31 mouse cellular contexts compared by ENCODE assay signal in the genomic region with DNA sequence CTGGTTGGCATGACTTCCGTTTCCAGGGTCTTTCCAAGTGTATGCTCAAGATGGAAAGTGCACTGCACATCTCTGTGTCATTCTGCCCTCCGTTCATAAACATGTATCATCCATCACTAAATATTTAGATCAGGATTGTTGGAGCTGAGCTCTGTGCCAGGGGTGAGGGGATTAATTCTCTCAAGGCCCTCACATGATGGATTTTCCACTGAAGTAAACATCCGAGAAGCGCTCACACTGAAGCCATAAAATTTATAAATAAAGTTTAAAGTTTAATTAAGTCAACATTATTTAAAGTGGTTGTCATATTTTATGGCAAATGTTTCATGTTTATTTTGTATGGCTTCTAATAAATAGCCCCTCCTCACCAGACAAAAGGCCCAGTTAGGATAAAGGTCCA.
DNase-seq lines count a peak whose midpoint lies in the region; ATAC-seq and TF ChIP-seq lines count a peak whose summit lies in the region.
"Had no signal": no experiment of that assay in that cellular context is flagged by ENCODE, and none has a peak within 500 bp of the region (broad histone marks: within the 10 kb centered on the region; RNA-seq: fewer than 3 reads in every experiment).

No protein-coding gene starts in this region.

- no peaks in the 10 kb centered on the region for H3K36me3 ChIP-seq in intestine, embryonic 15.5 days
- H3K36me3 ChIP-seq in intestine, postnatal 0 days (ENCODE audit: control insufficient read depth, insufficient read depth) = no peaks in the 10 kb centered on the region
- H3K36me3 ChIP-seq in heart, embryonic 12.5 days = no peaks in the 10 kb centered on the region
- H3K36me3 ChIP-seq: embryonic facial prominence, embryonic 13.5 days; hindbrain, embryonic 10.5 days; limb, embryonic 15.5 days; midbrain, embryonic 10.5 days; neural tube, embryonic 13.5 days had no signal

- no peak overlapping the region for H3K9ac ChIP-seq in intestine, embryonic 15.5 days
- H3K9ac ChIP-seq in intestine, postnatal 0 days (ENCODE audit: low read depth, low read length) = no peak overlapping the region
- H3K9ac ChIP-seq in heart, embryonic 12.5 days = no peak overlapping the region
- H3K9ac ChIP-seq: embryonic facial prominence, embryonic 13.5 days; forebrain, embryonic 13.5 days; limb, embryonic 15.5 days; neural tube, embryonic 13.5 days had no signal

- no peak overlapping the region for H3K4me2 ChIP-seq in intestine, embryonic 15.5 days (replicated peaks)
- no peak overlapping the region for H3K4me2 ChIP-seq in intestine, postnatal 0 days (replicated peaks; ENCODE audit: low read depth)
- no peak overlapping the region for H3K4me2 ChIP-seq in heart, embryonic 12.5 days
- H3K4me2 ChIP-seq: embryonic facial prominence, embryonic 13.5 days; forebrain, embryonic 13.5 days; heart, embryonic 11.5 days; limb, embryonic 15.5 days; neural tube, embryonic 13.5 days had no signal

- TF ChIP-seq CTCF in intestine, postnatal 0 days (IDR thresholded peaks at IDR 0.05; ENCODE audit: low read depth) = no peak

- H3K4me1 ChIP-seq in intestine, embryonic 15.5 days (replicated peaks) = 0 out of 2 replicates have a peak, but pooled peaks cover 2% of the 10 kb centered on the region
- H3K4me1 ChIP-seq in intestine, postnatal 0 days (replicated peaks; ENCODE audit: control insufficient read depth, insufficient read depth, low read length) = no peaks in the 10 kb centered on the region
- H3K4me1 ChIP-seq in heart, embryonic 12.5 days (replicated peaks) = no peaks in the 10 kb centered on the region
- H3K4me1 ChIP-seq: embryonic facial prominence, embryonic 13.5 days; forebrain, embryonic 13.5 days; hindbrain, embryonic 10.5 days; limb, embryonic 15.5 days; midbrain, embryonic 10.5 days had no signal

- H3K4me3 ChIP-seq in intestine, embryonic 15.5 days (replicated peaks) = no peak overlapping the region
- no peak overlapping the region for H3K4me3 ChIP-seq in intestine, postnatal 0 days (ENCODE audit: low read depth, low read length)
- H3K4me3 ChIP-seq in heart, embryonic 12.5 days = no peak overlapping the region
- H3K4me3 ChIP-seq: embryonic facial prominence, embryonic 13.5 days; erythroblast, embryonic 14.5 days; forebrain, embryonic 13.5 days; hindbrain, embryonic 10.5 days; limb, embryonic 15.5 days; midbrain, embryonic 10.5 days; myocyte; neural tube, embryonic 13.5 days had no signal

- no peaks in the 10 kb centered on the region for H3K9me3 ChIP-seq in intestine, embryonic 15.5 days
- no peaks in the 10 kb centered on the region for H3K9me3 ChIP-seq in intestine, postnatal 0 days (ENCODE audit: control insufficient read depth)
- no peaks in the 10 kb centered on the region for H3K9me3 ChIP-seq in heart, embryonic 12.5 days (replicated peaks)
- H3K9me3 ChIP-seq: embryonic facial prominence, embryonic 13.5 days; forebrain, embryonic 13.5 days; hindbrain, embryonic 10.5 days; limb, embryonic 15.5 days; midbrain, embryonic 10.5 days; neural tube, embryonic 13.5 days had no signal

- 0 out of 2 replicates have a peak overlapping the region, but pooled peaks have one; percentile 40 for H3K27ac ChIP-seq in intestine, embryonic 15.5 days
- H3K27ac ChIP-seq in intestine, postnatal 0 days (ENCODE audit: low read depth, low read length) = no peak overlapping the region
- H3K27ac ChIP-seq in heart, embryonic 12.5 days (ENCODE audit: poor library complexity, severe bottlenecking) = no peak overlapping the region
- H3K27ac ChIP-seq: embryonic facial prominence, embryonic 13.5 days; forebrain, embryonic 13.5 days; hindbrain, embryonic 10.5 days; limb, embryonic 15.5 days; midbrain, embryonic 10.5 days; neural tube, embryonic 13.5 days had no signal

- ATAC-seq in intestine, embryonic 15.5 days = peak; percentile 73
- no peak for ATAC-seq in intestine, postnatal 0 days
- ATAC-seq in heart, embryonic 12.5 days (ENCODE audit: insufficient number of reproducible peaks, low FRiP score) = no peak
- ATAC-seq: activated CD4-positive, CD25-positive, alpha-beta regulatory T cell, adult 4 months; forebrain, embryonic 13.5 days; hindbrain, embryonic 16.5 days; midbrain, embryonic 16.5 days had no signal

- no peaks in the 10 kb centered on the region for H3K27me3 ChIP-seq in intestine, embryonic 15.5 days (replicated peaks)
- no peaks in the 10 kb centered on the region for H3K27me3 ChIP-seq in intestine, postnatal 0 days (replicated peaks; ENCODE audit: control insufficient read depth, insufficient read depth, low read length)
- no peaks in the 10 kb centered on the region for H3K27me3 ChIP-seq in heart, embryonic 12.5 days (replicated peaks)
- H3K27me3 ChIP-seq: embryonic facial prominence, embryonic 13.5 days; forebrain, embryonic 13.5 days; limb, embryonic 15.5 days; neural tube, embryonic 13.5 days had no signal

- DNase-seq in lung, postnatal 10 days = peak; percentile 14
- DNase-seq in lung, postnatal 25 days (ENCODE audit: low spot score) = no peak
- peak; percentile 5 to 23 for DNase-seq in kidney, postnatal 36 days
- no peak for DNase-seq in cerebellum, postnatal 36 days
- DNase-seq in frontal cortex, postnatal 25 days (ENCODE audit: low spot score in 2 of 2) = no peak
- DNase-seq: adrenal gland, postnatal 10 days; cerebellum, adult 18-20 months; cerebellum, postnatal 14 days; embryo, embryonic 11 days; heart, adult 11 months; left cerebral cortex, postnatal 4 days; retina, postnatal 1 day; right cerebral cortex, postnatal 25 days; spleen, adult 18-20 months; thymus, adult 18-20 months; thymus, postnatal 36 days had no signal

- WGBS in intestine, embryonic 15.5 days = 32% methylated on average over 4 of the region's 4 CpGs
- 55% methylated on average over 4 of the region's 4 CpGs for WGBS in intestine, postnatal 0 days
- WGBS in heart, embryonic 12.5 days = 79% methylated on average over 4 of the region's 4 CpGs

Comparison
In these comparisons a context has a peak if more than half of its experiments do, and no peak if none do; other contexts are left out.
1. DNase-seq: peak in lung, postnatal 10 days (single experiment) and kidney, postnatal 36 days (2 of 2); none in lung, postnatal 25 days (single experiment), cerebellum, postnatal 36 days (0 of 2) and frontal cortex, postnatal 25 days (0 of 2).